Mouse (Mus musculus) monocyte, adult 2 months (primary cell): ENCODE results near the gene Nr1i3.
A peak's percentile ranks its signal among the peaks of the same experiment; 100 is the strongest.

Experiments
- DNase-seq, 2 experiments: peaks; one replicate each; pipeline ENCODE4 v3.0.0; 2022; ENCODE audit warnings: low spot score in 2 of 2, low read depth in 1 of 2

The Nr1i3 gene

DNA sequence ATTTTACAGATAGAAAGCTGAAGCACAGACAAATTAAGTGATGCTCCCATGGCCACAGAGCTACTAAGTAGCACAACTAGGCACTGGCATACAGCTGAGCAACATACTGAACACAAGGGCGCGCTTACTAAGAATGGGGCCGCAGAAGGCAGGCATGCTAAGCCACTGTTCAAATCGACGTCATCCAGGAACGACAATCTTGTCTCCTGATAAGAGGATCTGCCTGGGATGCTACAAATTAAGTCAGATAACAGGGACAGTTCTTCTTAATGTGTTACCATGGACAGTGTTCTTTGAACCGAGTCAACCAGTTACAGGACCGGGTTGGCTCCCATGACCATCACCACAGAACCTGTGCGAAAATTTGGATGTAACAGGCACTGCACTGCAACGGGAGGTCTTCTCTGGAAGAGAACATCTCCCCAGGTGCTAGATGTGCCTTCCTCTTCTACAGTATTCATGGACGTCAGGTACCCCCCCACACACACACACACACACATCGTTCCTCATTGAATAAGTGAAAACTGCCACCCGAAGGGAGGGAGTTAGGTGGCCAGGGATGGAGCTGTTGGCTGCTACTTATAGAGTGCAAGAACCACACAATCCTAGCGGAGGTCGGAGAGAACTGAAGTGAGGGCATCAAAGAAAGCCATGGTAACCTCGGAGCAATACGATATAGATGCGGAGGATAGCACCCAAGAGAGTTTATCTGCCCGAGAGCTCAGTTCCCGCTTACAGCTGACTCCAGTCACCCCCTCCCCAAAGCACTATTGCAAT, 18.5 kb upstream of the Nr1i3 start:
- no peak for DNase-seq

DNA sequence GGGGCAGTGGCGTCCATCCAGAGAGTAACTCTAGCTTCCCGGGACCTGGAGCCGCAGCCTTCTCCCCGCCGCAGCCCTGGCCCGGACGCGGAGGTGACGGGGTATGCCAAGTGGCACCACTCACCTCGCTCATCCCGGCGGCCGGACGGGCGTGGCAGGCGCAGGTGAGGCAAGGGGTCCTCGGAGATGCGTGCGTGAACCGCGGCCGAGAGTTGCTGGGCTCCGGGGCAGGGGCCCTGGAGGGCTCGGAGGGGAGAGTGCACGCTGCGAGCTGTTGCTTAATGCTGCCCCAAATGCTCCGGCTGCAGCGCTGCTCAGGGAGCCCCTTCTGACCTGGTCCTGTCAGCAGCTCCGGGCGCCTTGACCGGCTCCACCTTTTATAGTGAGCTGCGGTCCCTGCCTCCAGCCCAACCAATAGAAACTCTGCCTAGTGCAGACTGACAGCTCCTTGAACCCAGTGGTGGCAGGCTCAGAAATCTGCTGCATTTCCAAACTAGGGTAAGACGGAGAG, 17.8 kb upstream of the Nr1i3 start, which contains the start of gene Pcp4l1:
Gene Pcp4l1 (minus strand): TSS at position 382 of the 511 bp plus-strand sequence.
- DNase-seq = peak in 1 of 2 experiments; percentile 4

DNA sequence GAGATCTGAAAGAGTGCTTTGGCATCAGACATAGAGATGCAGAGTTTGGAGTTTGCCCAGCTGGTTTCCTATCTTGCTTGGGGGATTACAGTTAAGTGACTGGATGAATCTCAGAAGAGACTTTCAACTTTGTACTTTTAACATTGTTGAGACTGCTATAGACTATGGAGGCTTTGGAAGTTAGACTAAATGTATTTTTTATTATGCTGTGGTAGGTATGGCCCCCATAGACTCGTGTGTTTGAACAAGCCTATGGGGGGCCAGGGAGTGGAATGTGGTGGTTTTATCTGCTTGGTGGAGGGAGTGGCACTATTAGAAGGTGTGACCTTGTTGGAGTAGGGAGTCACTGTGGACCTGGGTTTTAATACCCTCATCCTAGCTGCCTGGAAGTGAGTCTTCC, 14.2 kb upstream of the Nr1i3 start:
- no peak for DNase-seq

DNA sequence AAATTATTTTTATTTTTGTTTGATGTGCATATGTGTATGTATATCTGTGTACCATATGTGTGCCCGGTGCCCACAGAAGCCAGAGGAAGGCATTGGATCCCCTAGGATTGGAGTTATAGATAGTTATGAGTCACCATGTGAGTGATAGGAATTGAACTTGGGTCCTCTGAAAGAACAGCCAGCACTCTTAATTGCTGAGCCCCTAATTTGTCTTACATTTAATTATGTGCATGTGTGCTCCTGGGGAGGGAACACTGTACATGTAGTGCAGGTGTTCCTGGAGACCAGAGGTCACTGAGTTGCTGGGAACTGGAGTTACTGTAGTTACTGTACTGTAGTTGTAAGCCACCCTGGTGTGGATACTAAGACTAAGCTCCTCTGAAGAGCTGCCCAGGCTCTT, 13.0 kb upstream of the Nr1i3 start:
- DNase-seq = no peak

DNA sequence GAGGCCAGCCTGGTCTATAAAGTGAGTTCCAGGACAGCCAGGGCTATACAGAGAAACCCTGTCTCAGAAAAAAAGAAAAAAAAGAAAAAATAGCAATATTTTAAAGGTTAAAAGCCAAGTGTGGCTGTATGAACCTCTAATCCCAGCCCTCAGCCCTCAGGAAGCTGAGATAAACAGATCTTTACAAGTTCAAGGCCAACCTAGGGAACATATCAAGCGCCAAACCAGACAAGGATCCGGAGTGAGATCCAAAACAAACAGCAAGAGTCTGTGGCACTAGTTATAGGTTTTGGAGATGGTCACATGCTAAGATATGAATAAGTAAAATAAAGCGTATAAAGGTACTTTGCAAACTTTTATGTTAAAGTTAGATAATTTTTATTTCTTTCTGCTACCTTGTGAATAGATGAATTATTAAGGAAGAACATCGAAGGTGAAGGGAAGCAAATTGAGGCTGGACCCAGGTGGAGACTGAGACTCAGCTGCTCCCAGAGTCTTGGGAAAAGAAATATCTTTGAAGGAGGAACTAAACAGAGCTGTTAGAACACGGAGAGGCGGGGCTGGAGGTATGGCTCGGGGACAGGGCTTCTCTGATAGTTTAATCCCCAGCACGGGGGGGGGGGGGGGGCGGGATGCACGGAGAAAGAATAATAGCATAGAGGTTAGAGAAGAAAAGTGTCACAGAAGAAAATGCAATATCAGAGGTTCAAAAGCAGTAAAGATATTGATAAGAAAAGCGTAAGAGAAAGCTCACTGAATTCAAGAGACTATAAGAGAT, 10.1 kb upstream of the Nr1i3 start:
- DNase-seq = no peak

DNA sequence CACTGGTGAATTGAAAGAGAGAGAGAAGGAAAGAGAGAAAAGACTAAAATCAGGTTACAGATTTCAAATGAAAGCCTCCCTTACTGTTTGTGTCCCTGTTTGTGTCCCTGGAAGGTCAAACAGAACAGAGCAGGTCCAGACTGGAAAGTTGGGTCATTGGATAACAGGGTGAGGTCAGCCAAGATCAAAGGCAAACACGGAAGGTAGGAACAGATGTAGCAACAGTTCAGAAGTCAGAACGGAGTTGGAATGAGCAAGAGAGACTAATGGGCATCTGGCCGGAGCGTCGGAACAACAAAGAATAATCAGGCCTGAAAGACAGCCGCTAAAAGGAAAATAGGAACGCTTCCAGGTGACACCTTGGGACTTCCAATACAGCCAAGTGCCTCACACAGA, 9.5 kb upstream of the Nr1i3 start:
- no peak for DNase-seq

DNA sequence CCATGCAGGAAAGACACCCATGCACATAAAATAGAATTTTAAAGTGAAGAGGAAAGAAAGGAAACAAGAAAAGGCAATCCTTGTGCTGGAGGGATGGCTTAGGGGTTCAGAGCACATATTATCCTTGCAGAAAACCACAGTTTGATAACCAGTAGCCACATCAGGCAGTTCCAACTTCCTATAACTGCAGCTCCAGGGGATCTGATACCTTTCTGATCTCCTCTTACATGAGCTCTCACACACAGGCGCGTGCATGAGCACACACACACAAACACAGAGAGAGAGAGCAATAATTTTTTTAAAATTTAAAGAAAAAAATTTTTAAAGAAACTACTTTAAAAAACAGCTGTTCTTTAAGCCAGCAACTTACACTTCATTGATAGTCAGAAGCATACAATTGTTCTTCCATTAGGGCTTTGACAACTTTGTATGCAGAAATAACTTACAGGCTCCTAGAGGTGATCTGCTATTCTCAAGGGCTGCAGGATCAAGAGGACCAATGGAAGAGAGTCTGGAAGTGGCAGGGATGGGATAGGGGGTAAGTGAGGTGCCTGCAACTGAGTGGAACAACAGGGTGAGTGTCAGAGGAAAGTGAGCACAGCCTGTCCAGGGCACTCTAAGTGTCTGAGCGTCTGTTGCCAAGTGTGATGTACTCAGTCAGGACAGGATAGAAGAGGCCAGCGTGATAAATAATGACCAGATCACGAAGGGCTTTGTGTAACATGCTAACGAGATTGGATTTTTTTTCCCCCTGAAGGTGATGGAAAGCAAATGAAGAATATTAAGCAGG, 7.9 kb upstream of the Nr1i3 start:
- no peak for DNase-seq

DNA sequence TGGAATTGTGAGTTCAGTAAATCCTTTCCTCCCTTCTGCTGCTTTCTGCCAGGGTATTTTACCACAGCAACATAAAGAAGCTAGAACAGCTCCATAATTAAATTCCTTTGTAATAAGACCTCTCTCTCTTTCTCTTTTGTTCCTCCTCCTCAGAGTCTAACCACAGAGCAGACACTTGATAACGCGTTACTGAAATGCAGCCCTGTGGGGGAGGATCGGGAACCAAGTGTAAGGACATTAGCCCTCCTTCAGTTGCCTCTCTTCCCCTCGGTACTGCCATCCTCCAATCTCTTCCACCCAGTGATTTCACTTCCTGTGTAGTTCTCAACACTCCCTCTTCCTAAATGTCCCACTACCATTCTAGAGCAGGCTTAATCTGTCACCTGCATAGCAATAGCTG, 4.4 kb upstream of the Nr1i3 start:
- no peak for DNase-seq

DNA sequence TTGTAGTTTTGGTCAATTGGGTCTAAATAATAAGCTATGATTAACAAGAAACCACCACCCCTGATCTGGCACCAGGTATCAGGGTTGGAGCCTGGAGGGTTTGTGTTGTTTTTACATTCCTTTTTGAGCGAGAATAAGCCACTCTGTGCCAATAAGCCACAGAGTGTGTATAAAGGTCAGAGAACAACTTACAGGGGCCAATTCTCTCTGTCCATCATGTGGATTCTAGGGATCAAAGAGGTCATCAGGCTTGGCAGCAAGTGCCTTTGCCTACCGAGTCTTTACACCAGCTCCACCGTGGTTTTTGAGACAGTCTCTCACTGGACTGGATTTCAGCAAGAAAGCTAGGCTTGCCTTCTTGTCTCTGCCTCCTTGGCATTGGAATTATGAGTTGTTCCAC, 916 bp upstream of the Nr1i3 start:
- no peak for DNase-seq

DNA sequence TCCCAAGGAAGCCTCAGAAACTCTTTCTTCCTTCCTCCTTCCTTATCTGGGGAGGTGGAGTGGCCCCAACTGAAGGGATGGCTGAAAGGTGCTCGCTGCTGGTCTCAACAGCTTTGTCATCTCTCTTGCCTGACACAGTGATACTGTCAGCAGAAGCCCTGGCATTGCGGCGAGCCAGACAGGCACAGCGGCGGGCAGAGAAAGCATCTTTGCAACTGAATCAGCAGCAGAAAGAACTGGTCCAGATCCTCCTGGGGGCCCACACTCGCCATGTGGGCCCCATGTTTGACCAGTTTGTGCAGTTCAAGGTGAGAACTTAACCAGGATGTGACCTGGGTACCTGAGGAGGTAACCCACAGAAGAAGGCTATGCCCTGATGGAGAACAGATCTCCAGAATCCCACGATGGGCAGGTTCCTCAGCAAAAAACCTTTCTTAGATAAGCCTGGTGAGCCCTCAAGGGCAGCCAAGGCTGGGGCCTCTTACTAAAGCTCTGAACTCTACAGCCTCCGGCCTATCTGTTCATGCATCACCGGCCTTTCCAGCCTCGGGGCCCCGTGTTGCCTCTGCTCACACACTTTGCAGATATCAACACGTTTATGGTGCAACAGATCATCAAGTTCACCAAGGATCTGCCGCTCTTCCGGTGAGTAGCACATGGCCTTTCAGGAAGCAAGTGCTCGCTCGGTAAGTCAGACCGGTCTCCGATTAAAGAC, 2.6 kb downstream of the Nr1i3 start:
- DNase-seq = no peak

DNA sequence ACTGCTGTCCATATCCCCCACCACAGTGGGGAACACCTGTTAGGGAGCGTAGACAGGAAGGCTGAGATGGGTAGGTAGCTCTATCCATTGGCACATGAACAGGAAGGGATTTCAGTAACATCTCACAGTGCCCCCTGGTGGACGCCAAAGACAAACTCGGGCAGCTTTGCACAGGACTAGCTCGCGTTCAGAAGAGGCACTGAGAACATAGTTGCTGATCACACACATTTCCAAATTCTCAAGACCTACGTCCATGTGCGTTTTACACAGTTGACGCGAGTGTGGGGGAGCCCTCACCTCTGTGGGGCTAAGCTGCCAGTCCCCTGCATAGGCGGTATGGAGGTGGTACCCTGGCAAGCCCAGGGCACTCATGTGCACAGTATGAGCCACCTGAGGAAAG, 7.1 kb downstream of the Nr1i3 start:
- DNase-seq = peak in 1 of 2 experiments; percentile 62

DNA sequence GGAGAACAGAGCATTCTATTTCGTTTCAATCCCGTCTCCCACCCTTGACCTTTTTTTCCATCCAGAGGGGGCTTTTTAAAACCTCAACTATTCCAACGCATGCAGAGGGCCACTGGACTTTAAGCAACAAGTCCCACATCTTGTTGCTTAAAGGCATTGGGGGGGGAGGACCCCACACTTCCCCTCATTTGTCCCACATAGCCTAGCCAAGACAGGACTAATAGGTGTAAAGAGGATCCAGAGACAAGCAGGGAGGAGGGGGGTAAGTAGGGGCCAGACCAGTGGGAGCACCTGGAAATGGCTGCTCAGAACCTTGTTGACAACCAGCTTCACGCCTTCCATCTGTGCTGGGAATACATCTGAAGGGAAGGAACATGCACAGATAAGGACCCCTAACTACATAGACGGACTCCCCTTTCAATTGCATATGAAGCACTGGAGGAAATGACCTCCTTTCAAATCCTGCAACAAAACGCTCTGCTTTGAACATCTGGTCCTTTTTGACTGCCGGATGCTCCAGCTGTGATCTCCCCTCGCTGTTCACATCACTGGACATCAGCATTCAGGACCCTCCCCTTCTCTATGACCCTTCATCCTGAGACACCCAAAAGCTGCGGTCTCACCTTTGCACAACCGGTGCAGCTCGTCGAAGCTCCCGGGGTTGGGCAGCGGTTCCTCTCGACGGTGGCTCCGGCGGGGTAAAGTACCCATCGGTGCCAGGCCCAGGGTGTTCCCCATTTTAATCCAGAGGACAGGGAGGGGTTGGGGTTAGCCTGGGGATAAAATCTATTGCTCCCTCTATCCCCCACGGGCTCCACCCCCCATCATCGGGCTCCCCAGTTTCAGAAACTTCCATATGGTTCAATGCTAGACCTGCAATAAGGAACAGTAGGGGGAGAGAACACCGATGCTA, 7.8 kb downstream of the Nr1i3 start:
- no peak for DNase-seq

DNA sequence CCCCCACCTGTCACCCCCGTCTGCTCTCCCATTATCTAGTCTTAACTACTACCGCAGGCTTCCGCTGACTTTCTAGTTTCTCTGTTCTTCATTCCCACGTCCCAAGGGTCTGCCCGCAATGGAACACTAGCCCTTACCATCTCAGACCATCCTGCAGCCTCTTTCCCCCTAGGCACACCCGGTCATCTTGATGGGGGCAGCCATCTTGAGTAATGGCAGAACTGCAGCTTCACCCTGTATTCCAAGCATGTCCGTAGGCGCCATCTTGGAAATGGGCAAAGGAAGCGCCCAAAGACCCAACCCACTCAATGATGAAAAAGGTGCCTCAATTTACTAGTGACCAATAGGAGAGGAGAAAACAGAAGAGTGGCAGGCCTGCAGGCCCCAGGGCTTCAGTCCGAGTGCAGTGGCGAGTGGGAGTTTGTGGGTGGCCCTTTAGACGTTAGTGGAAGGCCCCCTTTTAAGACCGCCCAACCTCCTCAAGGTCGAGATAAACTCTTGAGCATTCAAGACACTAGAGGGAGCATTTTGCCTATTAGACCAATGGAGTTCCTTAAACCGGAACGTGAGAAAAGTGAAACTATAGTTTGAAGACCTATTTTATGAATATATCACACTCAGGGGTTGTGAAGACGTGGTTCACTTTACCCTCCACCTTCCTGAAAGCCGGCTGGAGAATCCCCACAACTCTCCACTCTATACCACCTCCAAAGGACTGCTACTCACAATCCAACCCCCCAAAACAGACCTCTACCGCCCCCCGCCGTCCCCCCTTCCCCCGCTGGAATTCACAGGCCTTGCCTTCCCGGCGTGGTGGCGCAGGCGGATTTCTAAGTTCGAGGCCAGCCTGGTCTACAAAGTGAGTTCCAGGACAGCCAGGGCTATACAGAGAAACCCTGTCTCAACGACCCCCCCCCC, 8.7 kb downstream of the Nr1i3 start, which contains the start of gene Tomm40l:
Gene Tomm40l (minus strand): TSS at position 277 of the 918 bp plus-strand sequence.
- DNase-seq = peak; percentile 88 to 95

DNA sequence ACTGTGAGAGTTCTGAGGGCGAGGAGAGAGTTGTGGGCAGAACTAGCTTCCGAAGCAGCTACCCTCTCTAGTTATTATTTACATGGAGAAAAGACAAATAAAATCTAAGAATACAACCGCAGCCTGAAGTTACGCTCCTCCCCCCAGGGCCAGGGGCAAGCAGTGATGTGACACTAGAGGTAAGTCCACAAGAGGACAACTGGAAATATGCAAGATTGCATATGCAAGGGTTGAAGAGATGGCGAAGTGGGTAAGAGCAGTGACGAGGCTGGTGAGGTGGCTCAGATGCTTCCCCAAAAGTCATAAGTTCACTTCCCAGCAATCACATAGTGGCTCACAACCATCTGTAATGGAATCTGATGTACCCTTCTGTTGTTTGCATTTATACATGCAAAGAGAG, 9.4 kb downstream of the Nr1i3 start:
- DNase-seq = no peak

DNA sequence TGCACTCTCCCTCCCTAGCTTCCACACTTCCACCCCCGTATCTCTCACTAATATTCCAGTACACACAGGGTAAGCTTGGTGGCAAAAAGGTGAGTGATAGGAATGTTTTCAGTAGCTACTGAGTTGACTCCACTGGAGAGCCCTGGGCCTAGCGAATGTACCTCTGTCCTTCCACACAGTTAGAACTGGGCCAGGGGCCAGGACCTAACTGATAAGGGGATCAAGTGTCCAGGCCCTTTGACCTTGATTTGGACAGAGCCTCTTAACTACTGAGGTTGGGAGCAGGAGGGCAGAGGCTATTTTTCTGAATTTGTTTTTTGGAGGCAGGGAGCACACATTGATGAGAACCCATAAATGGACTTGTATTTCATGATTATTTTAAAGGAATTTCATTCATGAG, 10.0 kb downstream of the Nr1i3 start:
- DNase-seq = no peak

DNA sequence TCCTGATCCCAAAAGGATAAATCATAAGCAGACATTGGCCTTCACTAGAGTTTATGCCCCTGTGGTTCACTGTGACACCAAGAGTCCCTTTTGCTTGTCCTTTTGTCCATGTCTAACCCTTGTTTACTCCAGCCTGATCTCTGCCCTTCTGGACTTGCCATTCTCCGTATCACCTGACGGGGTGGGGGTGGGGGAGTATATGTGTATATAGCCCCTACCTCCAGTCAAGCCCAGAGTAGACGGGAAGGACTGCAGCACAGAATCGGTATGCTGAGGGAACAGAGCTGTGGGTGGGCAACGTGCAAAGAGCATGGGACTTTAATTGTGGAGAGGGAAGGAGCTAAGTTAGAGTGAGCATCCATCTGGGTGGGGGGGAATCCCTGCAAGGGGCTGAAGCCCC, 11.1 kb downstream of the Nr1i3 start, which contains the start of gene Apoa2:
Gene Apoa2 (plus strand): TSS at position 198 of the 400 bp plus-strand sequence.
- DNase-seq = no peak

DNA sequence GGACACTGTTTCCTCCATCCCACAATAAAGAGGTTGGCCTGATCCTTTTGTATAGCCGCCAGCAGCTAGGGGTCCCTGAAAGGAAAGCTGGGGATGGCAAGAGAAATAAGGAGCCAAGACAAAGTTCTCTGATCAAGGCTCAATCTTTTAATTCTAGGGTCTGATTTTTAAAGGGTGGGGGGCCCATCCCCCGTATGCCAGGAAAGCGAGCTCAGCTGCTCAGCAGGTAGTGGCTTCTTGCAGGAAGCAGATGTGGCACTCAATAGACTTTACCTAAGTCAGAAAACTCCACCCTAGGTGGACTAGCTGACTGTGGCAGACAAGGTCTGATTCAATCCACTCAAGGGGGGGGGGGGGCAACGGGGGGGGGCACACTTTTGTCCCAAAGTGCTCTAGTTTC, 13.0 kb downstream of the Nr1i3 start:
- DNase-seq = no peak

DNA sequence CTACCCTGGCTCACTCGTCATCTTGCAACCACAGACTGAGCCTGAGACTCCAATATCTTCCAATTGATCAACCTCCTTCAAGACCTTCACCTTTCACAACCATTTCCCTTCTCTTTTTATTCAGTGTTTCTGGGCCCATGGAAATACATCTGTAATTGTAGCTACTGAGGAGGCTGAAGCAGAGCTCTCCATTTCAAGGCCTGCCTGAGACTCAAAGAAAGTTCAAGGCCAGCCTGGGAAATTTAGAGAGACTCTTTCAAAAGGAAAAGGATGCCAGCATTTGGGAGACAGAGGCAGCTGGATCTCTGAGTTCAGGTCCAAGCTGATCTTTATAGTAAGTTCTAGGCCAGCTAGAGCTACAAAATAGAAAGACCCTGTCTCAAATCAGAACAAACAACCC, 14.1 kb downstream of the Nr1i3 start:
- no peak for DNase-seq

DNA sequence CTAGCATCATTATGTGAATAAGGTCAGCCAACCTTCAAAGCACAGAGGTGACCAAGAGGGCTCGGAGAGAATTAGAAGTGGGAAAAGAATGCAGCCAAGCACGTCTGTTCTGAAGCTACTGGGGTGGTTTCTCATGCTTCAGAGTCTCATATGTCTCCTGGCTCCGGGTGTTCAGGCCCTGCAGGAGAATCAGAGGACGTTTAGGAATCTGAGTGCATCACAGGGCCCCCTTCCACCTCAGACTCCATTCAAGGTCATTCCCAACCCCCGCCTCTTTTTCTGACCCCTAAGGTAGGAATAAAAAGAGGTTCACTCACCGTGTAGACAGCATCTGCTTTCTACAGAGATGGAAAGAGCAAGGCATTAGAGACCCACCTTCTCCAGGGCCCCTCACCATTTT, 16.0 kb downstream of the Nr1i3 start:
- DNase-seq = no peak
